Mouse (Mus musculus) liver, embryonic 14.5 days (tissue): ENCODE measurements around the gene Dhx57. TPM values are rescaled to one million over a fixed set of nuclear protein-coding genes. Genes with fewer than 3 reads are reported as not detected.
A peak's percentile ranks its signal among the peaks of the same experiment; 100 is the strongest.

Experiments used
- ATAC-seq: fragments of 200-750 bp; cut with Nextera tagmentation; 2 replicates; pipeline ENCODE4 v1.8.0; 2017; ENCODE audit warnings: moderate number of reproducible peaks, mild to moderate bottlenecking, moderate library complexity; ENCODE audit not compliant: insufficient read depth
- DNase-seq, 3 experiments: peaks; one replicate each; pipeline ENCODE4 v3.0.0-alpha.2; 2012 to 2013; ENCODE audit warnings: low read depth in 3 of 3, low spot score in 3 of 3
- H3K27ac ChIP-seq: fragments of 300-500 bp; sonication (generic); 2 replicates; pipeline ENCODE4 v1.5.1; 2014; ENCODE audit warnings: moderate library complexity, mild to moderate bottlenecking, control low read depth, inconsistent platforms
- H3K27me3 ChIP-seq: fragments of 300-500 bp; sonication (generic); 2 replicates; pipeline ENCODE4 v1.6.1; 2014; ENCODE audit warnings: mild to moderate bottlenecking, low read length, moderate library complexity; ENCODE audit not compliant: control insufficient read depth, insufficient read depth
- H3K36me3 ChIP-seq: fragments of 300-500 bp; sonication (generic); replicated peaks from 2 replicates; pipeline ENCODE4 v1.6.1; 2014; ENCODE audit warnings: low read depth; ENCODE audit not compliant: control insufficient read depth, insufficient read depth
- H3K4me1 ChIP-seq, 2 experiments: fragments of 200-500 bp in 1 of 2; fragments of 300-500 bp in 1 of 2; sonication (generic) in 1 of 2; replicated peaks; 2 replicates each; pipeline ENCODE4 v1.6.1; 2012 to 2014; ENCODE audit warnings: antibody characterized with exemption in 1 of 2, inconsistent platforms in 1 of 2, low read length in 1 of 2; ENCODE audit not compliant: control insufficient read depth in 2 of 2, insufficient read depth in 2 of 2
- H3K4me2 ChIP-seq: fragments of 300-500 bp; sonication (generic); 2 replicates; pipeline ENCODE4 v1.6.1; 2014; ENCODE audit warnings: low read depth, mild to moderate bottlenecking, control low read depth, moderate library complexity
- H3K4me3 ChIP-seq, 2 experiments: fragments of 200-500 bp in 1 of 2; fragments of 300-500 bp in 1 of 2; sonication (generic) in 1 of 2; 2 replicates each; pipeline ENCODE4 v1.5.1; 2012 to 2014; ENCODE audit warnings: low read depth in 2 of 2, low read length in 2 of 2, mild to moderate bottlenecking in 2 of 2, control low read depth in 1 of 2, inconsistent platforms in 1 of 2, moderate library complexity in 1 of 2; ENCODE audit not compliant: insufficient read depth in 1 of 2
- H3K9ac ChIP-seq: fragments of 300-500 bp; sonication (generic); replicated peaks from 2 replicates; pipeline ENCODE4 v1.6.1; 2014; ENCODE audit warnings: mild to moderate bottlenecking, control low read depth, moderate library complexity
- H3K9me3 ChIP-seq: fragments of 300-500 bp; sonication (generic); 2 replicates; pipeline ENCODE4 v1.6.1; 2016; ENCODE audit warnings: low read length, mixed read lengths; ENCODE audit not compliant: control insufficient read depth
- CTCF ChIP-seq: IDR thresholded peaks from 2 replicates; pipeline ENCODE4 v1.5.1; 2016; ENCODE audit warnings: antibody characterized with exemption, low read depth, control low read depth
- EP300 ChIP-seq: IDR thresholded peaks from 2 replicates; pipeline ENCODE4 v1.6.1; 2016; ENCODE audit warnings: antibody characterized with exemption, low read depth
- WGBS: fragments of 180-500 bp; shearing (Covaris S2); extraction: QIAGEN DNeasy Blood & Tissue Kit; methylation state at CpG from one replicate; pipeline ENCODE4 v1.1.7; 2014; ENCODE audit not compliant: insufficient replicate concordance; 5-methylcytosine and 5-hydroxymethylcytosine counted together
- polyA plus RNA-seq, 2 experiments: library from polyadenylated mRNA; depleted of rRNA in 1 of 2; stranded (reverse) in 1 of 2; unstranded in 1 of 2; fragments of >200 nt; fragmentation: Nextera tagmentation in 1 of 2; extraction: Ambion mirVana in 1 of 2; gene quantifications; 2 replicates each; pipeline versions ENCODE4 v1.2.1 to v1.2.3; 2012 to 2014

Dhx57 gene
- 4.1 and 5.1 TPM in 2 replicates for polyA plus RNA-seq (2012; rRNA removed)
- polyA plus RNA-seq (2014; fragmentation: Nextera tagmentation; extraction: Ambion mirVana): 2.8 and 3.6 TPM in 2 replicates

DNA sequence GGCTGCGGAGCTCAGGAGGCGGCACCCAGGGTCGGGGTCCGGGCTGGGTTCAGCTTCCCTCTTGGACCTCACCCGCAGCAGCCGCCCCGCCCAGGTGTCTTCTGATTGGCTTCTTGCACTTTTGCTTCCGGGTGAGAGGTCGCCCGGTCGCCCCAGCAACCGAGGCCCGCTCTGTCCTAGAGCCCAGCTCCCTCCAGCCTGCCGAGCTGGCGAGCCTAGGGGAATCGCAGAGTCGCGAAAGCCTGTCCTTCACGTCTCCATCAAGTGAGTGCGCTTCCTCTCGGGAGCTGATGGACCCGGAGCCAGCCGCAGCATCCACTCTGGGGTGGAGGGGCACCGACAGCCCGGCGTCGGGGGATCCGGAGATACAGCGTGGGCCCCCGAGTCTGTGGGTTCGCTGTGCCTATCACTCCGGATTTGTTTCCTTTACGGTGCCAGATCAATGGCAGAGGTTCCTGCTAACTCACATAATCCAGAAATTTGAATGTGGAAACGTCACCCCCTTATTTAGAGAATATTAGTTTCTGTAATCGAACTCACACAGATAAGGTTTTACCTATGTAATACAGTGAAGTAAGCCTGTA is at the start of gene Dhx57, which contains the start of gene Morn2:
TSS of gene Dhx57 (minus strand) at position 403 of the 584 bp plus-strand sequence.
TSS of gene Morn2 (plus strand) at position 130 of the 584 bp plus-strand sequence.
- peak within 1 kb of the TSS; percentile 77 to 94 for H3K4me3 ChIP-seq
- H3K9me3 ChIP-seq: no peaks in the 10 kb centered on the region
- peak within 1 kb of the TSS; percentile 77 for H3K9ac ChIP-seq
- DNase-seq: peak; percentile 89 to 91 (median 89)
- H3K4me1 ChIP-seq: peaks cover 7 to 8% of the 10 kb centered on the region in 2 experiments; a peak in 2 of 4 replicates
- no peaks in the 10 kb centered on the region for H3K36me3 ChIP-seq
- ATAC-seq: peak; percentile 99
- H3K4me2 ChIP-seq: peak within 1 kb of the TSS; percentile 97
- H3K27me3 ChIP-seq: no peaks in the 10 kb centered on the region
- 1% methylated on average over 35 of the region's 35 CpGs for WGBS
- peak within 1 kb of the TSS; percentile 18; the same call in 1 of the 2 replicates for H3K27ac ChIP-seq
- no peak for TF ChIP-seq CTCF
- no peak for TF ChIP-seq EP300

DNA sequence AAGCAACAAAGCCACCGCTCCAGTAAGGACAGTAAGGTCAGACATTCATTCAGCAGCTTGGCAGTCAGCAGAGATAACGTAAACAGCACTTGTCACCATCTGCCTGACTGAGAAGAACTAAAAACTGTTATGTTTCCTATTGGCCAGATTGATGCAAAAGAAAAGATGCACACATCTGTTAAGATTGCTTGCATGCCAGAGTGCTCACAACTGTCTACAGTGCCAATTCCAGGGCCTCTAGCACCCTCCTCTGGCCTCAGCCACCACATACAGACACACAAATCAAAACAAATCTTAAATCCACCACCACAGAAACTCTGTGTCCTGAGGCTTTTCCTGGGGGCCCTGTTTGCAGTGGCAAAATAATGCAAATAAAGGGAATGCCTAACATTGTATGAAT is 42.1 kb upstream of the Dhx57 start:
- H3K4me1 ChIP-seq: no peaks in the 10 kb centered on the region
- no peak overlapping the region for H3K27ac ChIP-seq
- no peaks in the 10 kb centered on the region for H3K36me3 ChIP-seq
- no peak overlapping the region for H3K4me2 ChIP-seq
- H3K9me3 ChIP-seq: no peaks in the 10 kb centered on the region
- DNase-seq (no peak), ATAC-seq (no peak)
- no peaks in the 10 kb centered on the region for H3K27me3 ChIP-seq
- no peak overlapping the region for H3K9ac ChIP-seq
- TF ChIP-seq EP300 (no peak), CTCF (peak; percentile 27)
- WGBS: 63% methylated on average over 2 of the region's 2 CpGs
- no peak overlapping the region for H3K4me3 ChIP-seq

DNA sequence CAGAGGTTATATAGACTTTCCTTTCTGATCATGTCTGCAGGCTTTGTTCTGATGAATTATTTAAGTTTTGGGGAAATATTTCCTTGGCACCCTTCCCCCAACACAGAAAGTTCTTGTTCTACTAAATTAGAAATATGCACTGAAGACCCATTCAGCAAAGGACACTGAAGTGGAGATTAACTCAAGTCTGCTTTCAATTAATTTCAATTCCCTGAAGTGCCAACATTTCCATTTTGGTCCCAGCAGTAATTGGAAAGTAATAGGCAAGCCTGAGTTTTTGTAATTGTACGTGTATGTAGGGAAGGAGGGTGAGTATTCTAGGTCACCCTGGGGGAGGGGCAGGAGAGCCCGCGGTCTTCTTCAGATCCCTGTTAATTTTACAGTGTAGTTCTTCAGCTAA is 36.2 kb upstream of the Dhx57 start:
- ATAC-seq (no peak), DNase-seq (no peak)
- no peaks in the 10 kb centered on the region for H3K4me1 ChIP-seq
- no peak overlapping the region for H3K27ac ChIP-seq
- TF ChIP-seq EP300 (no peak), CTCF (no peak)
- no peak overlapping the region for H3K4me2 ChIP-seq
- no peaks in the 10 kb centered on the region for H3K36me3 ChIP-seq
- H3K9me3 ChIP-seq: no peaks in the 10 kb centered on the region
- no peaks in the 10 kb centered on the region for H3K27me3 ChIP-seq
- H3K4me3 ChIP-seq: no peak overlapping the region
- WGBS: 68% methylated on average over 3 of the region's 3 CpGs
- H3K9ac ChIP-seq: no peak overlapping the region

DNA sequence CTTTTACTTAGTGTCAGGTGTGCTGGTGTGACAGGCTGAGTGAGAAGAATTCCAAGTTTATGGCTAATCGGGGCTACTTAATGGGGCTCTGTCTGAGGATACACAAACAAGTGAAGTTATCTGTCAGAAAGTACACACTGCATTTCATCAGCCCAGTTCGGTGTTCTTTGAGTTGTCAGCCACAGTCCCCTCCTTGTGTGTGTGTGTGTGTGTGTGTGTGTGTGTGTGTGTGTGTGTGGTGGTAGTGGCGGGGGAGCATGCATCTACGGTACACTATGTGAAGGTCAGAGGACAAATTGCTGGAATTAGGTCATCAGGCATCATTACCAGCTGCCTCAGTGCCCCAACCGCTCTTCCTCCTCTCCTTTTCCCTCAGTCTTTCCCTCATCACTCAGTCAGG is 35.2 kb upstream of the Dhx57 start:
- ATAC-seq: no peak
- Histone ChIP-seq H3K9me3 (no peaks in the 10 kb centered on the region), H3K36me3 (no peaks in the 10 kb centered on the region), H3K4me3 (no peak overlapping the region), H3K4me1 (no peaks in the 10 kb centered on the region), H3K9ac (no peak overlapping the region), H3K27me3 (no peaks in the 10 kb centered on the region), H3K4me2 (no peak overlapping the region), H3K27ac (no peak overlapping the region)
- no peak for DNase-seq
- TF ChIP-seq EP300: no peak
- no peak for TF ChIP-seq CTCF
- 58% methylated on average over 5 of the region's 5 CpGs for WGBS

DNA sequence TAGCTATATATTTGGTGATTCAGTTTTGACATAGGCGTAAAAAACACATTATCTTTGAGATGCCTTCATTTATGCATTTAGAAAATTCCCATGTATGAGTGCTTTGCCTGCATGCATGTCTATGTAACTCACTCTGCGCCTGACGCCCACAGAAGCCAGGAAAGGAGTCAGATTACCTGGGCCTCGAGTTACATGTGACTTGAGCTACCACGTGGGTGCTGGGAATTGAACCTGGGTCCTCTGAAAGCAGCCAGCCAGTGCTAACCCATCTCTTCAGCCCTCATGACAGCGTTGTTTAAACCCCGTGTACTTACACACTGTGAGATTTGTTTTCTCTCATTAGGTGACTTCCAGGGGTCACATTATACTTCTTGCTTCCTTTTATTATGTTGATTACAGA is 34.2 kb upstream of the Dhx57 start:
- Histone ChIP-seq H3K9me3 (no peaks in the 10 kb centered on the region), H3K9ac (no peak overlapping the region), H3K4me3 (no peak overlapping the region), H3K4me2 (no peak overlapping the region), H3K27me3 (no peaks in the 10 kb centered on the region), H3K36me3 (no peaks in the 10 kb centered on the region), H3K27ac (no peak overlapping the region), H3K4me1 (no peaks in the 10 kb centered on the region)
- 63% methylated on average over 7 of the region's 7 CpGs for WGBS
- ATAC-seq (no peak), DNase-seq (no peak)
- no peak for TF ChIP-seq EP300
- TF ChIP-seq CTCF: no peak
